Mouse (Mus musculus) olfactory bulb, adult 2 months (tissue): ENCODE results near the gene Cd163.

Experiments
- CTCF ChIP-seq: fragments of 200-500 bp; IDR thresholded peaks from 2 replicates; pipeline ENCODE4 v1.5.1; 2012; ENCODE audit warnings: low read depth, mild to moderate bottlenecking, low read length, moderate library complexity; ENCODE audit not compliant: insufficient read depth
- POLR2A ChIP-seq: fragments of 200-500 bp; IDR thresholded peaks from 2 replicates; pipeline ENCODE4 v1.6.1; 2012; ENCODE audit warnings: mild to moderate bottlenecking, low read depth, low read length, moderate library complexity; ENCODE audit not compliant: insufficient read depth

DNA sequence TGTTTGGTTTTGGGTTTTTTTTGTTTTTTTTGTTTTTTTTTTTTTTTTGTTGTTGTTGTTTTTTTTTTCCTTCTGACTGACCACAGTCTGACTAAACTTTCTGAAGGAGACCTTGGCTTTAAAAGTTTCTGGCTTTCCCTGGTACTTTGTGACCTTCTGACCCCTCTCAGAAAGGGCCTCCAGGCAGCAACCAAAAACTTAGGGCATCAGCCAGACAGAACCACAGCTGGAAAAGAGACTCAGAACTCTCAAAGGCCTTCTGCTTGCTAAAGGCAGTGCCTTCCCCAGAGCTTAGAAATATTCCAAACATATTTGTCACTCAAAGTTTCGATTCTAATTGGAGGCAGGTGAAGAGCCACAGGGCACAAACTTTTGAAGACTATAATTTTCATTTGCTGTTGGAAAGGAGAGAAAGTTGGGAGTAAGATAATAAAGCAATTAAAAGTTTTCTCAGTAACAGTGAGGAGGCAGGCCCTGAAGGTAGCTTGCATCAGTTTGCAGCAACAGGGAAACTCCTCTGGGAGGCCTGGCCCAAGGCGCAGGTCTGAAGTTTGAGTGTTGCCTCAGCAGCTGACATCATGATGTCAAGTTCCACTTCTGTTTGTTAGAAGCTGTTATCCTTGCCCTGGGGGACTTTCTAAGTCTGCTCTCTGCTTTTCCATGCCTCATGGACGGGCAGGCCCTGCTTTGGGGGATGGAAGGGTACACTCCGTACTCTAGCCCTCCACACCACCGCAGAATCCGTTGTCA lies 48.6 kb upstream of the Cd163 start:
- TF ChIP-seq CTCF (no peak), POLR2A (no peak)
